Mouse (Mus musculus) E14TG2a.4 (cell line): ENCODE results near the gene Flnb.
A peak's percentile ranks its signal among the peaks of the same experiment; 100 is the strongest.

Source experiments
- H3K27me3 ChIP-seq: 2 replicates; pipeline ENCODE4 v1.6.1; 2014; ENCODE audit warnings: low read length, control low read depth; ENCODE audit not compliant: insufficient read depth
- H3K36me3 ChIP-seq: 2 replicates; pipeline ENCODE4 v1.6.1; 2014; ENCODE audit warnings: low read length, control low read depth; ENCODE audit not compliant: insufficient read depth
- H3K4me1 ChIP-seq: replicated peaks from 2 replicates; pipeline ENCODE4 v1.6.1; 2014; ENCODE audit warnings: low read depth, low read length, control low read depth
- H3K4me3 ChIP-seq: replicated peaks from 2 replicates; pipeline ENCODE4 v1.5.1; 2014; ENCODE audit warnings: mild to moderate bottlenecking, low read length
- H3K9me3 ChIP-seq: 2 replicates; pipeline ENCODE4 v1.6.1; 2014; ENCODE audit warnings: low read length, control low read depth
- CTCF ChIP-seq: conservative IDR thresholded peaks from 2 replicates; pipeline ENCODE4 v1.5.1; 2014; ENCODE audit warnings: low read length
- NANOG ChIP-seq: IDR thresholded peaks from 2 replicates; pipeline ENCODE4 v1.6.1; 2014; ENCODE audit warnings: borderline replicate concordance, low read length, mixed read lengths
- POU5F1 ChIP-seq: IDR thresholded peaks from 2 replicates; pipeline ENCODE4 v1.6.1; 2014; ENCODE audit warnings: low read length, borderline replicate concordance

Gene Flnb

GRCm38 (mm10) chr14:7962626-7963025 is 144.9 kb downstream of the Flnb start:
- Histone ChIP-seq H3K4me3 (no peak overlapping the region), H3K27me3 (no peaks in the 10 kb centered on the region), H3K9me3 (no peaks in the 10 kb centered on the region), H3K4me1 (peaks cover 67% of the 10 kb centered on the region), H3K36me3 (peaks cover 36% of the 10 kb centered on the region)
- TF ChIP-seq POU5F1 = no peak

GRCm38 (mm10) chr14:7963160-7963559 is 145.4 kb downstream of the Flnb start:
- no peaks in the 10 kb centered on the region for H3K27me3 ChIP-seq
- H3K4me3 ChIP-seq = no peak overlapping the region; the same call in 1 of the 2 replicates
- H3K4me1 ChIP-seq = peaks cover 62% of the 10 kb centered on the region
- H3K36me3 ChIP-seq = peaks cover 36% of the 10 kb centered on the region
- TF ChIP-seq NANOG (no peak), POU5F1 (no peak), CTCF (no peak)
- H3K9me3 ChIP-seq = no peaks in the 10 kb centered on the region

GRCm38 (mm10) chr14:7964219-7964889 is 146.6 kb downstream of the Flnb start:
- no peak for TF ChIP-seq NANOG
- TF ChIP-seq CTCF = peak; percentile 40
- Histone ChIP-seq H3K4me1 (peaks cover 50% of the 10 kb centered on the region), H3K9me3 (no peaks in the 10 kb centered on the region), H3K36me3 (peaks cover 30% of the 10 kb centered on the region), H3K27me3 (no peaks in the 10 kb centered on the region), H3K4me3 (no peak overlapping the region)

- no peaks in the 10 kb centered on the region for H3K36me3 ChIP-seq
- 0 out of 2 replicates have a peak, but pooled peaks cover 4% of the 10 kb centered on the region for H3K4me1 ChIP-seq
- H3K9me3 ChIP-seq = no peaks in the 10 kb centered on the region; the same call in 1 of the 2 replicates
- H3K4me3 ChIP-seq = peak overlapping the region; percentile 71
- no peaks in the 10 kb centered on the region for H3K27me3 ChIP-seq
- no peak for TF ChIP-seq CTCF
- no peak for TF ChIP-seq NANOG
- no peak for TF ChIP-seq POU5F1
Measured at GRCm38 (mm10) chr14:7971889-7972493, 154.2 kb downstream of the Flnb start.

- Histone ChIP-seq H3K4me1 (0 out of 2 replicates have a peak, but pooled peaks cover 4% of the 10 kb centered on the region), H3K9me3 (no peaks in the 10 kb centered on the region; the same call in 1 of the 2 replicates), H3K4me3 (no peak overlapping the region), H3K36me3 (no peaks in the 10 kb centered on the region), H3K27me3 (no peaks in the 10 kb centered on the region)
- TF ChIP-seq CTCF (no peak), POU5F1 (no peak), NANOG (no peak)
Measured at GRCm38 (mm10) chr14:7974643-7975042, 156.9 kb downstream of the Flnb start.

- no peaks in the 10 kb centered on the region for H3K36me3 ChIP-seq
- H3K27me3 ChIP-seq = no peaks in the 10 kb centered on the region
- TF ChIP-seq POU5F1 = no peak
- H3K9me3 ChIP-seq = no peaks in the 10 kb centered on the region; the same call in 1 of the 2 replicates
- H3K4me3 ChIP-seq = no peak overlapping the region
- H3K4me1 ChIP-seq = 0 out of 2 replicates have a peak, but pooled peaks cover 4% of the 10 kb centered on the region
Measured at GRCm38 (mm10) chr14:7975177-7975576, 157.4 kb downstream of the Flnb start.

GRCm38 (mm10) chr14:7977471-7977870 is 159.7 kb downstream of the Flnb start:
- Histone ChIP-seq H3K4me3 (no peak overlapping the region), H3K4me1 (no peaks in the 10 kb centered on the region), H3K9me3 (no peaks in the 10 kb centered on the region), H3K27me3 (no peaks in the 10 kb centered on the region), H3K36me3 (no peaks in the 10 kb centered on the region)
- no peak for TF ChIP-seq POU5F1
- no peak for TF ChIP-seq CTCF
- no peak for TF ChIP-seq NANOG

- Histone ChIP-seq H3K36me3 (no peaks in the 10 kb centered on the region), H3K4me1 (no peaks in the 10 kb centered on the region)
- TF ChIP-seq NANOG (no peak), POU5F1 (no peak), CTCF (no peak)
Measured at GRCm38 (mm10) chr14:7978183-7978582, 160.4 kb downstream of the Flnb start.

GRCm38 (mm10) chr14:7981226-7981625 is 163.5 kb downstream of the Flnb start:
- Histone ChIP-seq H3K9me3 (no peaks in the 10 kb centered on the region), H3K4me3 (no peak overlapping the region), H3K27me3 (no peaks in the 10 kb centered on the region), H3K36me3 (no peaks in the 10 kb centered on the region), H3K4me1 (no peaks in the 10 kb centered on the region)
- TF ChIP-seq POU5F1 (no peak), CTCF (no peak), NANOG (no peak)

More at GRCm38 (mm10) chr14:7978183-7978582, 160.4 kb downstream of the Flnb start:
- Histone ChIP-seq H3K27me3 (no peaks in the 10 kb centered on the region), H3K9me3 (no peaks in the 10 kb centered on the region), H3K4me3 (no peak overlapping the region)
